Mouse (Mus musculus) thymus, postnatal 14 days (tissue): ENCODE data around the gene Zdhhc13.

Source experiments
- DNase-seq: peaks from one replicate; pipeline ENCODE4 v3.0.0; 2021

Gene Zdhhc13

DNA sequence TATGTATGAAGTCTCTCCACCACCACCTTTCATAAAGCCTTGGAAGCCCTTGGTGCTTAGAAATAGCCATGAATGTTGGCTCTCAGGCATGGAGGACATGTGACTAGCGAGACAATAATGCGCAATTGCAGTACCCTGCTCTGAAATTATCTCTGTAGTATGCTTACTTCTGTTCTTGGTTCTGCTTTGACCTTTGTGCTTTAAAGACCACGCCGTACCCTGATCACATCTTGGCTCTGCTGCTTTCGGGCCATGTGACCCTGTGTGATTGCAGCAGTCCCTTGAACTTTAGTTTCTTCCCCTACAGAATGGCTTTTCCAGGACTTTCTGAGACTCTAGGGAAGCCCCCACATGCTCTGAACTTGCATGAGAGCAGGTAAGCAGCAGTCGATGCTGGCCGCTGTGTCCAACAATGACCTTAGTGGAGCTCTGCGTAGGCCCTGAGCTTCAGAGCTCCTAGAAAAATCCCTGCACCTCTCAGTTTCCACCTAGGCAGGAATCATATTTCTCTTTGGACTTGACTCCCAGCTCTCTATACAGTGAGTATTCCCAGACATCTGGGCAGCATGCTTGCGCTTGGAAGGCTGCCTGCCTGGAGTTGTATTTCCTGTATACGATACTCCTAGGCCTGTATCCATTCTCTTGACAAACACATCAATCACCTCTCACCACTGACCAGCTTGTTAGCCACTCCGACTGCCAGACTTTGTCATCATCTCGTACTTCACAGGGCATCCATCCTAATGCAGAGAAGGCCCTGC, 56.6 kb downstream of the Zdhhc13 start:
- no peak for DNase-seq

GRCm38 (mm10) chr7:48846755-48847154, 58.0 kb downstream of the Zdhhc13 start:
- DNase-seq, result no peak

- no peak for DNase-seq
These were observed 59.2 kb downstream of the Zdhhc13 start, which contains the start of gene Csrp3 for GRCm38 (mm10) chr7:48847820-48848650. Gene Csrp3 (minus strand): TSS chr7:48848033.

GRCm38 (mm10) chr7:48851529-48852104, 62.8 kb downstream of the Zdhhc13 start:
- no peak for DNase-seq

GRCm38 (mm10) chr7:48853496-48853895, 64.7 kb downstream of the Zdhhc13 start:
- no peak for DNase-seq

- DNase-seq, result no peak
These were observed 66.7 kb downstream of the Zdhhc13 start for GRCm38 (mm10) chr7:48855461-48855860.

DNA sequence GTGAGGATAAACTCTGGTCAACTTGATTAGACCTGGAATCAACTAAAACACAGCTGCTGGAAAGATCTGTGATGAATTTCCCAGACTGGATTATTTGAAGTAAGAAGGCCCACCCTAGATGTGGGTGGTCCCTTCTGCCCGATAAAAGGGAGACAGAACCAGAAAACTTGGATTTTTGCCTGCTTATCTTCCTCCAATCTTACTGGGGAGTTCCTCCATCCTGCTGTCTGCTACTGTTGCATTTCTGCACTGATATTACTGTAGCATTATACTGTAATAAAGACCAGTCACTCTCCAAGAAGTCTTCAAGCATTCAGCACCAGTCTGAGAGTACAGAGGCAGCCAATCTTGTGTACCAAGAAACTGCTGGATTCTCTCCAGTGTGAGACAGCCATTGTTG, 69.5 kb downstream of the Zdhhc13 start:
- DNase-seq, result no peak

DNA sequence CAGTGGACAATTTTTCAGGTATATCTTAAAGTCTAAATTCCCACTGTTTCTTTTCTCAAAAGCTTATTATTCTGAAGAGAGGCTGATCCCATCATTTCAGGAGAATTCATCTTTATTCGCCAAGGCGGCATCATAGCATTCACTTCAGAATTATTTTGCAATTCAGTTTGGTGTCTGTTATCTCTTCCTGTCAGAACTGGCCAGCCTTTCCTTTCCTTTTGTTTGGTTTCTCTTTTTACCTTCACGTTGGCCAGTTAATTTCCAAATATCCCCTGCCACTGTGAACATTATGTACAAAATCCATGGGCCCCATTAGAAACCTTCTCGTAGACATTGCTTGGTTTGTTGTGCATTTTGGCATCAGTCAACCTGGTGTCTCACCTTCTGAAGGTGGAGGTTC, 70.6 kb downstream of the Zdhhc13 start:
- no peak for DNase-seq

- DNase-seq, result no peak
These were observed 72.1 kb downstream of the Zdhhc13 start for GRCm38 (mm10) chr7:48860948-48861347.

DNA sequence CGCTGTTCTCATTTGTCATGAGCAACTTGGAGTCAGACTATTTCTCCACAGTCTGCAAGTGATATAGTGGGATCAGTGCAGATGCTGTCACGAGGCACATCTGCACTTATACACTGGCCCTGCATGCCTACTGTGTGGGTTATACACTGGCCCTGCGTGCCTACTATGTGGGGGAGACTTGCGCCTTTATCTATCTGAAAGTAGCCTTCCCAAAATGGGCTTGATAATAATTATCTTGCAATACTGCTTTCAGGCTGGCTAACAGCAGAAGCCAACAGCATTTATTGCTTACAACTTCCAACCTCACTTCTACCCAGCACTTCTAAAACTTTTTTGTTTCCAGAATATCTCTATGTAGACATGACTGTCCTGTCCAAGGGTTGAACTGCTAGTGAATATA, 73.0 kb downstream of the Zdhhc13 start:
- DNase-seq, result no peak

DNA sequence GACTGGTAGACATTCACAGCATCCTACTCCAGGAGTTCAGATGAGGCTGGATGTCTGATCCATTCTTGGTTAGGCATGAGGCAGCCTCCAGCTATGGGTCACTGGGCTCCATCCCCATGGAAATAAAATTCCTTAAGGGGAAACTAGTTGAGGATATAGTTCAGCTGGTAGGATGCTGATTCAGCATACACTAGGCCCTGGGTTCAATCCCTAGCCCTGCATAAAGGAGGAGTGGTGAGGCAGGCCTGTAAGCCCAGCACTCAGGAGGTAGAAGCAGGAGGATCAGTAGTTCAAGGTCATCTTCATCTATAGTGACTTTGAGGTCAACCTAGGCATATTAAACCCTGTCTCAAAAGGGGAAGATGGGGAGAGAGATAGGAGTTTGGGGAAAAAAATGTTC, 75.4 kb downstream of the Zdhhc13 start:
- DNase-seq, result no peak

DNA sequence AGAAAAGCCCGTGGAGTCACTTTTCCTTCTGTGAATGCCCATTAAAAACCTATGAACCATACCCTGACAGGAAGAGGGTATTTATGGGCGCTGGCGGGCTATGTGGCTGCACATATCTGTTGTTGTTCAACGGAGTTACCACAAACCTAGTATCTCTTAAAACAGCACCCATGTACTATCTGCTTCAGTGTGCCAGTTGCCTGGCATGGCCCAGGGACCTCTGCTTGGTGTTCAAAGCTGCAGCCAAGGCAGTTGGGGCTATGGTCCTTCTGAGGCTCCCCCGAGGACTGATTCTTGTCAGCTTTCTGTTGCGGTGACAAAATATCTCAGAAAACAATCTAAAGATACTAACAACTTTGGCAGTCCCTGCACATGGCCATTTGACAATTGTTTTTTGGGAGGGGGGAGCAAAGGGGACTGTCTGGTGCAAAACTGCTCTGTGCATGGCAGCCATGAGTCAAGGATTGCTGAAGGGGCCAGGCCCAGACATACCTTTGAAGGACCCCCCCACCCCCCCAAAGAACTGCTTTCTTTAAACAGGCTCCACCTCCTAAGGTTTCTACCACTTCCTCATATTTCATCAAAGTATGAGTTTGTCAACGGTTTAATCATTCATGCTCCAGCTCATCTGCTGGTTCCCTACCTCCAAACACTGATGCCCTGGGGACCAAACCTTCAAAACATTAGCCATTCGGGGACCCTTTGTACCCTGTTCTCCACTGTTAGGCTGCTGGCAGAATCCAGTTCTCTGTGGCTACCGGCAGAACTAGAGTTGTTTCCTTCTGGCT, 76.1 kb downstream of the Zdhhc13 start:
- no peak for DNase-seq

DNA sequence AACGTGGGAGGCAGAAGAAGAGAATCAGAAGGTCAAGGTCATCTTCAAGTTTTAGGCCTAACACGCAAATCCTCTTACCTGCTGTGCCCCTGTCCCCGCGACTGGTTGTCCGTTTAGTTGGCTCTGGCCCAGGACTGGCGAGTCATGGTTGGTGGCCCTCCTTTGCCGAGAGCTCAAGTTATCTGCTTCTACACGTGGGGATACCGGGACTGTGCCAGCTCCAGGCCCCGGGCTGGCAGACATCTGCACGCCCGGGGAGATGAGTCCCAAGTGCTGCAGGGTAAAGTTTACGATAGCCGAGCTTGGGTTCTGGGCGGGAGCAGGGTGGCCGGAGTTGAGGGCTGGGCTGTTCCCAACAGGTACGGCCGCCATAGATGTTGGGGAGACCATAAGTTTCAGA, 78.8 kb downstream of the Zdhhc13 start:
- DNase-seq, result no peak

DNA sequence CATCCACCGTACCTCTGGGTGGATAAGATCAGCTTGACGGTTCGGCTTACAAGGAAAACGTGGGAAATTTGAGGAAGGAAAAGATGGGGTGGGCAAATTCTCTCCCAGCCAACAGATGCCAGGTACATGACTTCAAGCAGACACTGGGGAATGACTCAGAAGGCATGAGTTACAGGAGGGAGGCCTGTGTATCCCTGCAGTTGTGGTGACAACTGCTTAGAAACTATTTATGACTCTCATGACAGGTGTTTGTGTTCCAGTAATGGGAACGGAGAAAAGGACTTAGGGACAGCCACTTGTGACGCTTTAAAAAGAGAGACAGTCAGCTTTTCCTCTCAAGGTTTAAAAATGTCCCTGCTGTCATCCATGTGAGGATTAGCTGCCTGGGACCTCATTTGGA, 81.3 kb downstream of the Zdhhc13 start:
- DNase-seq, result no peak

DNA sequence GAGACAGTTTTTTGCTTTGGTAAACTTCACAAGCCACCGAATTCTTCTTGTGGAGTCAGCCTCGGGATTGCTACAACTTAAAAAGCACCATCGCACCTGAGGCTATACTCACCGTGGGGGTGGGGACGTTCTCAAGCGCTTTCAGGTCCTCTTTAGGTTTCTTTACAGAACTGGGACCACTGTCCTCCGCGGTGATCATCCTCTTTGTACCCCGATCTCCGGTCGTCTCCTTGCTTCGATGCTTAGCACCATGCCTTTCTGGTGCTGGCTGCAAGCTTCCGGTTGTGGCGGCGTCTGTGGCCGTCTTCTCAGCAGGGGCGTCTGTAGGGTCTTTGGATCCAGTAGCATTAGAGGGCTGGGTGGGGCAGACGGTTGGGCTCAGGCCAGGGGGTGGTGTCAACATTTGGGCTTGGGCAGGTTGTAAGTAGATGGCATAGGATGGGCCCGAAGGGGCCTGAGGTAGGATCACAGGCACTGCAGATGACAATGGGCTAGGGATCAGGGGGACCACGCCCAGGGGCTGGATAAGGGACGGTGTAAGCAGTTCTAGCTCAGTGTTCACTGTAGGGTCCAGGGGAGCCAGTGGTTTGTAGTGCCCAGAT, 81.9 kb downstream of the Zdhhc13 start:
- no peak for DNase-seq

- no peak for DNase-seq
These were observed 82.5 kb downstream of the Zdhhc13 start for GRCm38 (mm10) chr7:48871292-48871691.

GRCm38 (mm10) chr7:48875096-48875495, 86.3 kb downstream of the Zdhhc13 start:
- DNase-seq, result no peak

- peak; percentile 55 for DNase-seq
These were observed 87.7 kb downstream of the Zdhhc13 start for GRCm38 (mm10) chr7:48876526-48876925.
